Mouse (Mus musculus): ENCODE measurements at regions not wholly inside any gene's neighbourhood (a gene's known extent, or its start where the extent isn't known, plus 50 kb on each side); places are given as distances from the start of the nearest gene placed in this dataset.

GRCm38 (mm10) chr19:60286810-60287396 is 60.4 kb upstream of the Fam204a start:
- intact Hi-C loops (cut with DNase I): no loop called here
- DNase-seq (ENCODE audit: extremely low spot score in 1 of 2, low spot score in 2 of 2): no peak

GRCm38 (mm10) chr19:60284901-60285300 is 58.4 kb upstream of the Fam204a start:
- no peak for DNase-seq (ENCODE audit: extremely low spot score in 1 of 2, low spot score in 2 of 2)
- intact Hi-C loops (cut with DNase I): no loop called here
